Mouse (Mus musculus): ENCODE measurements around the gene Vip. TPM values are rescaled to one million over a fixed set of nuclear protein-coding genes. Genes with fewer than 3 reads are reported as not detected.

Vip gene
- 0.80 and 1.7 TPM in 2 replicates for polyA plus RNA-seq (2012; rRNA removed)

GRCm38 (mm10) chr10:5639112-5639511 lies at the start of gene Vip:
TSS of gene Vip (plus strand) at chr10:5639218.

GRCm38 (mm10) chr10:5593464-5593863 lies 45.6 kb upstream of the Vip start, which contains the start of gene Myct1:
TSS of gene Myct1 (plus strand) at chr10:5593775.

Other genes with a start within 250 kb of the Vip start
- 3.2 and 6.3 TPM in 2 replicates for gene Syne1, start 87.7 kb upstream of the Vip start, polyA plus RNA-seq (2012; rRNA removed)
- 1.0 and 1.2 TPM in 2 replicates for gene Myct1, start 45.4 kb upstream of the Vip start, polyA plus RNA-seq (2012; rRNA removed)
- gene Fbxo5, start 166.4 kb downstream of the Vip start, polyA plus RNA-seq (2012; rRNA removed), result 0.26 and 0.47 TPM in 2 replicates
- 1.3 and 1.4 TPM in 2 replicates for gene Mtrf1l, start 184.7 kb downstream of the Vip start, polyA plus RNA-seq (2012; rRNA removed)